8 mouse cellular contexts compared by ENCODE assay signal in genomic region chr8:105900180-105900940, GRCm38 (mm10). TPM values are rescaled to one million over a fixed set of nuclear protein-coding genes. Genes with fewer than 3 reads are reported as not detected.
DNase-seq lines count a peak whose midpoint lies in the region; ATAC-seq and TF ChIP-seq lines count a peak whose summit lies in the region.

Gene Pskh1, plus strand, starts transcription at chr8:105900441.

- DNase-seq in brain, embryonic 14.5 days (ENCODE audit: low read depth) = peak; percentile 98
- peak; percentile 90 for DNase-seq in liver, adult 2 months (ENCODE audit: extremely low read depth, low read depth, low spot score)
- peak; percentile 95 for DNase-seq in splenic B cell, adult 2 months (ENCODE audit: low read depth, low spot score)

- peaks cover 6% of the 10 kb centered on the region for H3K79me3 ChIP-seq in C2C12 (ENCODE audit: low read depth)

- H3K4me1 ChIP-seq in erythroblast, embryonic 14.5 days (ENCODE audit: control insufficient read depth) = peaks cover 33% of the 10 kb centered on the region
- peaks cover 5% of the 10 kb centered on the region for H3K4me1 ChIP-seq in heart, embryonic 11.5 days (ENCODE audit: control insufficient read depth, insufficient read depth, low read length)
- peaks cover 12% of the 10 kb centered on the region for H3K4me1 ChIP-seq in kidney, embryonic 16.5 days (ENCODE audit: insufficient read depth, low read length)
- peaks cover 5% of the 10 kb centered on the region for H3K4me1 ChIP-seq in liver, adult 2 months (ENCODE audit: control insufficient read depth, insufficient read depth, low read length)

- H3K9me3 ChIP-seq in erythroblast, embryonic 14.5 days (ENCODE audit: control insufficient read depth, low read length) = no peaks in the 10 kb centered on the region
- no peaks in the 10 kb centered on the region for H3K9me3 ChIP-seq in heart, embryonic 11.5 days (replicated peaks; ENCODE audit: control insufficient read depth, low read length)
- H3K9me3 ChIP-seq in kidney, embryonic 16.5 days (ENCODE audit: low read length) = no peaks in the 10 kb centered on the region

- H3K9ac ChIP-seq in heart, embryonic 11.5 days (ENCODE audit: low read depth, low read length) = peak within 1 kb of the TSS; percentile 100
- peak within 1 kb of the TSS; percentile 95 for H3K9ac ChIP-seq in kidney, embryonic 16.5 days (replicated peaks; ENCODE audit: low read length)
- H3K9ac ChIP-seq in liver, adult 2 months (ENCODE audit: low read depth, low read length) = peak within 1 kb of the TSS; percentile 97

- H3K27me3 ChIP-seq in C2C12 (ENCODE audit: control insufficient read depth, insufficient read depth, insufficient read length) = no peaks in the 10 kb centered on the region
- H3K27me3 ChIP-seq in erythroblast, embryonic 14.5 days (ENCODE audit: control insufficient read depth) = no peaks in the 10 kb centered on the region
- H3K27me3 ChIP-seq in heart, embryonic 11.5 days (ENCODE audit: control insufficient read depth, insufficient read depth, low read length) = no peaks in the 10 kb centered on the region
- H3K27me3 ChIP-seq in kidney, embryonic 16.5 days (ENCODE audit: insufficient read depth, low read length) = no peaks in the 10 kb centered on the region
- H3K27me3 ChIP-seq in liver, adult 2 months (ENCODE audit: control insufficient read depth, insufficient read depth, low read length) = no peaks in the 10 kb centered on the region
- H3K27me3 ChIP-seq in myocyte (ENCODE audit: control insufficient read depth, insufficient read depth, insufficient read length) = no peaks in the 10 kb centered on the region
- no peaks in the 10 kb centered on the region for H3K27me3 ChIP-seq in splenic B cell, adult 2 months (ENCODE audit: control insufficient read depth, insufficient read depth, low read length, poor library complexity, severe bottlenecking)

- peak; percentile 96 for TF ChIP-seq POLR2A in brain, embryonic 14.5 days (IDR thresholded peaks at IDR 0.05; ENCODE audit: borderline replicate concordance, extremely low read depth, insufficient read depth, insufficient read length, poor library complexity, severe bottlenecking)
- peak; percentile 54 for TF ChIP-seq POLR2A in liver, adult 2 months (IDR thresholded peaks at IDR 0.05; ENCODE audit: extremely low read depth, insufficient read depth, low read length)
- TF ChIP-seq POLR2A in myocyte (IDR thresholded peaks at IDR 0.05; ENCODE audit: insufficient read length, low read depth) = peak; percentile 87

- H3K79me2 ChIP-seq in C2C12 (ENCODE audit: control insufficient read depth, insufficient read depth) (peaks cover 24% of the 10 kb centered on the region), myocyte (ENCODE audit: control insufficient read depth, insufficient read depth) (peaks cover 19% of the 10 kb centered on the region)
- peaks cover 22% of the 10 kb centered on the region; the same call in 1 of the 2 replicates for H3K79me2 ChIP-seq in liver, adult 2 months (ENCODE audit: control insufficient read depth, insufficient read depth, low read length)

- peak within 1 kb of the TSS; percentile 92 for H3K4me2 ChIP-seq in heart, embryonic 11.5 days
- peak within 1 kb of the TSS; percentile 87 for H3K4me2 ChIP-seq in kidney, embryonic 16.5 days (replicated peaks; ENCODE audit: low read depth, low read length)
- peak within 1 kb of the TSS; percentile 88 for H3K4me2 ChIP-seq in myocyte (ENCODE audit: low read depth)

- no peak for TF ChIP-seq CTCF in C2C12 (IDR thresholded peaks at IDR 0.05; ENCODE audit: control insufficient read depth, insufficient read depth, insufficient read length)
- TF ChIP-seq CTCF in brain, embryonic 14.5 days (IDR thresholded peaks at IDR 0.05; ENCODE audit: borderline replicate concordance, extremely low read depth, insufficient read depth, insufficient read length) = no peak
- no peak for TF ChIP-seq CTCF in liver, adult 2 months (IDR thresholded peaks at IDR 0.05; ENCODE audit: low read depth, low read length)

- H3K4me3 ChIP-seq in C2C12 (ENCODE audit: insufficient read depth, poor library complexity, severe bottlenecking) (peak within 1 kb of the TSS; percentile 75), myocyte (peak within 1 kb of the TSS; percentile 59)
- H3K4me3 ChIP-seq in erythroblast, embryonic 14.5 days (replicated peaks) = peak within 1 kb of the TSS; percentile 91
- H3K4me3 ChIP-seq in heart, embryonic 11.5 days (ENCODE audit: low read depth, low read length) = peak within 1 kb of the TSS; percentile 79
- H3K4me3 ChIP-seq in kidney, embryonic 16.5 days (ENCODE audit: low read length) = peak within 1 kb of the TSS; percentile 87
- H3K4me3 ChIP-seq in liver, adult 2 months (ENCODE audit: insufficient read depth, low read depth, low read length) = peak within 1 kb of the TSS; percentile 93

- peak within 1 kb of the TSS; percentile 100 for H3ac ChIP-seq in C2C12 (ENCODE audit: control insufficient read depth, insufficient read length, low read depth)
- H3ac ChIP-seq in myocyte (ENCODE audit: control insufficient read depth, insufficient read length) = peak within 1 kb of the TSS; percentile 43

- under 1% methylated on average over 68 of the region's 68 CpGs for WGBS in heart, embryonic 11.5 days (ENCODE audit: insufficient replicate concordance)
- under 1% methylated on average over 57 of the region's 68 CpGs for WGBS in kidney, embryonic 16.5 days
- under 1% methylated on average over 68 of the region's 68 CpGs for WGBS in liver, adult 2 months

- no peaks in the 10 kb centered on the region for H3K36me3 ChIP-seq in C2C12 (ENCODE audit: control insufficient read depth, insufficient read depth)
- H3K36me3 ChIP-seq in erythroblast, embryonic 14.5 days (ENCODE audit: control insufficient read depth) = peaks cover 3% of the 10 kb centered on the region
- no peaks in the 10 kb centered on the region for H3K36me3 ChIP-seq in heart, embryonic 11.5 days (ENCODE audit: control insufficient read depth, insufficient read depth, low read length)
- no peaks in the 10 kb centered on the region for H3K36me3 ChIP-seq in kidney, embryonic 16.5 days (ENCODE audit: insufficient read depth, low read length)
- no peaks in the 10 kb centered on the region for H3K36me3 ChIP-seq in liver, adult 2 months (ENCODE audit: control insufficient read depth, insufficient read depth, low read length)
- H3K36me3 ChIP-seq in myocyte (ENCODE audit: control insufficient read depth, insufficient read depth) = no peaks in the 10 kb centered on the region
- no peaks in the 10 kb centered on the region for H3K36me3 ChIP-seq in splenic B cell, adult 2 months (ENCODE audit: control insufficient read depth, insufficient read depth, low read length, poor library complexity, severe bottlenecking)

- peak within 1 kb of the TSS; percentile 82 for H3K27ac ChIP-seq in heart, embryonic 11.5 days (ENCODE audit: low read depth, low read length)
- peak within 1 kb of the TSS; percentile 91 for H3K27ac ChIP-seq in kidney, embryonic 16.5 days (ENCODE audit: low read length)
- H3K27ac ChIP-seq in liver, adult 2 months (replicated peaks; ENCODE audit: insufficient read depth, low read depth, low read length) = peak within 1 kb of the TSS; percentile 97

- ATAC-seq in heart, embryonic 11.5 days (replicated peaks; ENCODE audit: insufficient number of reproducible peaks, low FRiP score, low TSS enrichment) = peak; percentile 88
- ATAC-seq in kidney, embryonic 16.5 days (ENCODE audit: low FRiP score, low TSS enrichment) = peak; percentile 97

TF ChIP-seq in C2C12, 6 proteins besides CTCF, POLR2A, EP300 and RAD21:
- no peak for TF ChIP-seq USF1 (IDR thresholded peaks at IDR 0.05; ENCODE audit: low read depth)
- TF ChIP-seq MYOG (IDR thresholded peaks at IDR 0.05; ENCODE audit: control insufficient read depth, extremely low read depth, insufficient read length) = no peak
- no peak for TF ChIP-seq CEBPB (IDR thresholded peaks at IDR 0.05; ENCODE audit: low read depth)
- TF ChIP-seq MAX (IDR thresholded peaks at IDR 0.05) = no peak
- no peak for TF ChIP-seq MYOD1 (IDR thresholded peaks at IDR 0.05; ENCODE audit: control insufficient read depth, insufficient read length, low read depth)
- TF ChIP-seq FOSL1 (IDR thresholded peaks at IDR 0.05; ENCODE audit: insufficient read depth, low read length, poor library complexity, severe bottlenecking) = no peak

TF ChIP-seq in myocyte, 11 proteins besides CTCF, POLR2A, EP300 and RAD21:
- TF ChIP-seq TCF12 (IDR thresholded peaks at IDR 0.05; ENCODE audit: insufficient read depth, poor library complexity, severe bottlenecking) (no peak), POLR2AphosphoS2 (IDR thresholded peaks at IDR 0.05; ENCODE audit: insufficient read length, low read depth) (peak; percentile 44), REST (IDR thresholded peaks at IDR 0.05; ENCODE audit: insufficient read depth, insufficient read length) (peak; percentile 20), CEBPB (IDR thresholded peaks at IDR 0.05; ENCODE audit: insufficient read depth, poor library complexity, severe bottlenecking) (no peak), TCF3 (IDR thresholded peaks at IDR 0.05; ENCODE audit: insufficient read length, low read depth) (no peak), SRF (IDR thresholded peaks at IDR 0.05; ENCODE audit: control insufficient read depth, insufficient read length, low read depth) (peak; percentile 22), MYOD1 (IDR thresholded peaks at IDR 0.05; ENCODE audit: control insufficient read depth in 1 of 3, insufficient read length in 2 of 3, low read depth in 2 of 3) (peak in 1 of 3 experiments; percentile 27), USF1 (IDR thresholded peaks at IDR 0.05; ENCODE audit: low read depth) (no peak), E2F4 (IDR thresholded peaks at IDR 0.05; ENCODE audit: insufficient read depth) (no peak), MYOG (IDR thresholded peaks at IDR 0.05; ENCODE audit: control insufficient read depth in 1 of 3, insufficient read depth in 1 of 3, insufficient read length in 2 of 3, low read depth in 2 of 3) (peak in 1 of 3 experiments; percentile 15)

RNA-seq across cellular contexts. Expression of gene Pskh1, which starts in this region (rescaled TPM):
- polyA plus RNA-seq in C2C12 (2012; fragmentation: generic; extraction: Trizol) (14.4 TPM), myocyte (2012; fragmentation: generic; extraction: Trizol) (16.1 TPM)
- 23.6 and 26.8 TPM in 2 replicates for polyA plus RNA-seq in brain, embryonic 14.5 days (2012; rRNA removed)
- 0.79 and 1.4 TPM in 2 replicates for polyA plus RNA-seq in erythroblast, embryonic 14.5 days (2012)
- 14.7 and 17.4 TPM in 2 replicates for polyA plus RNA-seq in heart, embryonic 11.5 days (2014; fragmentation: Nextera tagmentation; extraction: Ambion mirVana)
- 44.3 and 46.7 TPM in 2 replicates for polyA plus RNA-seq in kidney, embryonic 16.5 days (2015; fragmentation: Nextera tagmentation; extraction: Ambion mirVana)
- total RNA-seq in liver, adult 2 months (2014; rRNA removed) = 19.0 and 20.1 TPM in 2 replicates
- 35.9 and 37.9 TPM in 2 replicates for polyA plus RNA-seq in liver, adult 2 months (2012; rRNA removed)

Comparison
In these comparisons a context has a peak if more than half of its experiments do, and no peak if none do; other contexts are left out.
1. Peak in every context shown above with its lines: DNase-seq, ATAC-seq, H3K4me3 ChIP-seq and H3K27ac ChIP-seq.